Mouse (Mus musculus) liver, postnatal 0 days (tissue): ENCODE data around the gene Ptpn7.
A peak's percentile ranks its signal among the peaks of the same experiment; 100 is the strongest.

Experiments
- CTCF ChIP-seq: sonication (generic); IDR thresholded peaks from 2 replicates; pipeline ENCODE4 v1.5.1; 2016; ENCODE audit warnings: antibody characterized with exemption, low read depth
- EP300 ChIP-seq: IDR thresholded peaks from 2 replicates; pipeline ENCODE4 v1.6.1; 2016; ENCODE audit warnings: antibody characterized with exemption, low read depth, mild to moderate bottlenecking

DNA sequence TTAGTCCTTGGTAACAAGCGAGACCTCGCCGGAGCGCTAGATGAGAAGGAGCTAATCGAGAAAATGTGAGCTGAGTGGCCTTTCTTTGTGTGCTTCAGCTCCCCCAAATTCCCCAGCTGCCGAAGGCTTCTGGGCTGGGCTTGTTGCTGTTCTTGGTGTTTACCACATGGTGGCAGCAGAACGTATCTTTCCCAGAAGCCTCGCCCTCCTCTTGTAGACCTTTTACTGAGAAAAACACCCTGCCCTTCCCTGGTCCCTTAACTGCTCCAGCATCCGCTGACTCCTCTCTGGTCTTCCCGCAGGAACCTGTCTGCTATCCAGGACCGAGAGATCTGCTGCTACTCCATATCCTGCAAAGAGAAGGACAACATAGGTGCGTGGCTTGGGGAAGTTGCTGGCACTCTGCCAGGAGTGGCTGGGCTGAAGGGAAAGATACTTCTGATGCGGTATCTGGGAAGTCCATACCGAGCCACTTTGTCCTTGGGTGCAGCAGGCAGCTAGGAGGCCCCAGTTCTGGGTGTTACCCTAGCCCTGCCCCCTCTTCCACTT lies 22.0 kb downstream of the Ptpn7 start:
- TF ChIP-seq EP300 (no peak), CTCF (peak; percentile 91)
